Mouse (Mus musculus) adrenal gland, postnatal 36 days (tissue): ENCODE results near the gene Hdac7. TPM values are rescaled to one million over a fixed set of nuclear protein-coding genes. Genes with fewer than 3 reads are reported as not detected.
"Not testable (repeated sequence)": the region's sequence is repeated elsewhere in the genome, so short reads cannot be mapped to it uniquely, and the experiment has no call there.

Experiments
- DNase-seq, 2 experiments: peaks; one replicate each; pipeline ENCODE4 v3.0.0; 2021; ENCODE audit warnings: mixed read lengths in 1 of 2
- long read RNA-seq, 2 experiments: library from polyadenylated mRNA; stranded (forward); transcript quantifications; one replicate each; pipeline ENCODE4 v2.0.0; 2021; ENCODE audit warnings: borderline sequencing depth in 2 of 2
- total RNA-seq, 2 experiments: library from RNA; stranded (reverse); gene quantifications; 2 replicates each; pipeline ENCODE4 v1.2.3; 2021

Gene Hdac7
- 10 to 100 TPM; 63.5 to 67.2 TPM for total RNA-seq
- long read RNA-seq, experiment 1, transcript Hdac7-211 (2 exons, 1,572 nt) = major isoform, 6 of 77 reads
- long read RNA-seq, experiment 1, partial matches to known transcripts = 14 of 77 reads
- long read RNA-seq, experiment 1, other reads (novel, unspliced or antisense) = 57 of 77 reads
- long read RNA-seq, experiment 2, full-length matches to known transcripts = 2 of 47 reads
- long read RNA-seq, experiment 2, partial matches to known transcripts = 6 of 47 reads
- long read RNA-seq, experiment 2, other reads (novel, unspliced or antisense) = 39 of 47 reads

GRCm38 (mm10) chr15:97844037-97845034 lies at the start of gene Hdac7:
TSS of gene Hdac7 (minus strand) at chr15:97844502.
- no peak for DNase-seq

- no peak for DNase-seq
These were observed 48.2 kb upstream of the Hdac7 start for GRCm38 (mm10) chr15:97892506-97892905.

- DNase-seq = peak in 1 of 2 experiments; percentile 22
These were observed 46.1 kb upstream of the Hdac7 start for GRCm38 (mm10) chr15:97890450-97890849.

- peak; percentile 37 to 47 for DNase-seq
These were observed 45.7 kb upstream of the Hdac7 start for GRCm38 (mm10) chr15:97890017-97890416.

GRCm38 (mm10) chr15:97887541-97888016 lies 43.3 kb upstream of the Hdac7 start:
- DNase-seq = no peak

GRCm38 (mm10) chr15:97881423-97881822 lies 37.1 kb upstream of the Hdac7 start:
- no peak for DNase-seq

GRCm38 (mm10) chr15:97880441-97880840 lies 36.1 kb upstream of the Hdac7 start:
- peak; percentile 20 to 34 for DNase-seq

- no peak for DNase-seq
These were observed 34.5 kb upstream of the Hdac7 start for GRCm38 (mm10) chr15:97878696-97879328.

- no peak for DNase-seq
These were observed 31.5 kb upstream of the Hdac7 start for GRCm38 (mm10) chr15:97875784-97876183.

GRCm38 (mm10) chr15:97873717-97874116 lies 29.4 kb upstream of the Hdac7 start:
- no peak for DNase-seq

- DNase-seq = peak; percentile 60 to 80
These were observed 27.9 kb upstream of the Hdac7 start for GRCm38 (mm10) chr15:97872161-97872560.

- DNase-seq = peak; percentile 33 to 46
These were observed 27.0 kb upstream of the Hdac7 start for GRCm38 (mm10) chr15:97871055-97872030.

GRCm38 (mm10) chr15:97870116-97870515 lies 25.8 kb upstream of the Hdac7 start:
- DNase-seq = not testable (repeated sequence)

- DNase-seq = no peak
These were observed 24.7 kb upstream of the Hdac7 start for GRCm38 (mm10) chr15:97868985-97869384.

GRCm38 (mm10) chr15:97865988-97866387 lies 21.7 kb upstream of the Hdac7 start:
- DNase-seq = no peak

GRCm38 (mm10) chr15:97865175-97865574 lies 20.9 kb upstream of the Hdac7 start:
- no peak for DNase-seq

GRCm38 (mm10) chr15:97864361-97865045 lies 20.2 kb upstream of the Hdac7 start:
- no peak for DNase-seq

GRCm38 (mm10) chr15:97863494-97863881 lies 19.2 kb upstream of the Hdac7 start:
- no peak for DNase-seq

- no peak for DNase-seq
These were observed 18.7 kb upstream of the Hdac7 start for GRCm38 (mm10) chr15:97862881-97863493.

GRCm38 (mm10) chr15:97860353-97860752 lies 16.1 kb upstream of the Hdac7 start:
- DNase-seq = no peak
